Mouse (Mus musculus): ENCODE measurements around the gene Dbil5. TPM values are rescaled to one million over a fixed set of nuclear protein-coding genes. Genes with fewer than 3 reads are reported as not detected.
A peak's percentile ranks its signal among the peaks of the same experiment; 100 is the strongest.

Gene Dbil5
- polyA plus RNA-seq, 1 experiment from 2014 or later = 1.1 TPM

DNA sequence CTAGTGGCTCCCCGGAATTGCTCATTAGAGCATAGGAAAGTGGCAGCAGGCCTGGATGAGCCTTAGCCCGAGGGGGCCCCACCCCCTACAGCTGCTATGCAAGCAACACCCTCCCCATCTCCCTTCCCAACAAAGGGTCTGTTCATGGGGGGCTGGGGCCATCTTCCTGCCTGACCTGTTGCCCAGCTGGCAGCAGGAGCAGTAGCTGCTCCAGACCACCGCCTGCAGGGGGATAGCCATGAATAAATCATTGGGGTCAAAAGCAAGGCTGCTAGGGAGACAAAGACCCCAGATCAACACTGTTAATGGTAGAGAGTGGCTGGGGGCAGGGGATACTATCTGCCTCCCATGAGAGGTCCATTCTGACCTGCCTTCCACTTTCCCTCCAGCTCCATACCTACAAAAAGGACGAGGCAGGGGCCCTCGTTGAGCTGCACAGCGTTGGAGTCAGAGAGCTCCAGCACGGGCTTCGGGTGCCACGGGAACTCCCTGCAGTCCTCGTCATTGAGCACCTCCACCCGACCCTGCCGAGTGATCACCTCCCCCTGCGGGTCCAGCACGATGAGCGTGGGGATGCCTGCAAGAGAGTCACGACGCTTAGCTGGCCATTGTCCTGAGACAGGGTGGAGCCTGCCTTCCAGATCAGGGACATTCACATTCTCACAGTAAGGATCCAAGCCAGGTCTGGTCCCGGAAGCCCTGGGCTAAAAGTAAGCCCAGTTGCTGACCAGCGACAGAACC lies 45.4 kb downstream of the Dbil5 start:
- Histone ChIP-seq H3K4me3 (ENCODE audit: low read length) (no peak overlapping the region), H3K4me1 (ENCODE audit: control insufficient read depth, insufficient read depth, low read length) (no peaks in the 10 kb centered on the region), H3K9me3 (ENCODE audit: control insufficient read depth, low read length) (no peaks in the 10 kb centered on the region), H3K27me3 (replicated peaks; ENCODE audit: control insufficient read depth, insufficient read depth, low read length) (no peaks in the 10 kb centered on the region), H3K9ac (ENCODE audit: low read depth, low read length) (no peak overlapping the region), H3K4me2 (ENCODE audit: low read depth, low read length) (no peak overlapping the region), H3K36me3 (ENCODE audit: control insufficient read depth, insufficient read depth, low read length) (peaks cover 6% of the 10 kb centered on the region; the same call in 1 of the 2 replicates), H3K27ac (ENCODE audit: low read length) (no peak overlapping the region)
- no peak for ATAC-seq
- WGBS = 27% methylated on average over 19 of the region's 19 CpGs

DNA sequence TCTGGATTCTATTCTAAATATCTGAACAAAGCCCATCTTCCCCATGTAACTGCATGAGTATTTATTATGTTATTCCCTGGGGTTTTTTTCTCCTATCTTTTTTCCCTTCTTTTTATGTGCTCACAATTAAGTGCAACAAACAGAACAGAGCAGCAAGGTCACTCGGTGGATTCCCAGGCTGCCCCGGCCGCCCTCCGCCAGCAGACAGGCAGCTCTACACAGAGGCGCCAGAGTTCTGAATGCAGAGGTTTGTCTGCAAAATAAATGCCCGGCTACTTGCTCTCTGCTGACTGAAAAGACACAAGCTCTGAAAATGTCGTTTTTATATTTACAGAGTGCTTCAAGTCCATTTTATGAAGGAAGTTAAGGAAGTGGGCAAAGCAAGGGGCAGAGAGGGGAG lies 50.1 kb downstream of the Dbil5 start:
- H3K36me3 ChIP-seq (ENCODE audit: control insufficient read depth, insufficient read depth, low read length) = no peaks in the 10 kb centered on the region
- no peaks in the 10 kb centered on the region for H3K4me1 ChIP-seq (ENCODE audit: control insufficient read depth, insufficient read depth, low read length)
- H3K4me3 ChIP-seq (ENCODE audit: low read length) = no peak overlapping the region
- no peak overlapping the region for H3K27ac ChIP-seq (ENCODE audit: low read length)
- WGBS = 53% methylated on average over 7 of the region's 7 CpGs
- ATAC-seq = no peak
- H3K9me3 ChIP-seq (ENCODE audit: control insufficient read depth, low read length) = no peaks in the 10 kb centered on the region
- H3K27me3 ChIP-seq (replicated peaks; ENCODE audit: control insufficient read depth, insufficient read depth, low read length) = no peaks in the 10 kb centered on the region
- H3K9ac ChIP-seq (ENCODE audit: low read depth, low read length) = no peak overlapping the region
- H3K4me2 ChIP-seq (ENCODE audit: low read depth, low read length) = no peak overlapping the region

DNA sequence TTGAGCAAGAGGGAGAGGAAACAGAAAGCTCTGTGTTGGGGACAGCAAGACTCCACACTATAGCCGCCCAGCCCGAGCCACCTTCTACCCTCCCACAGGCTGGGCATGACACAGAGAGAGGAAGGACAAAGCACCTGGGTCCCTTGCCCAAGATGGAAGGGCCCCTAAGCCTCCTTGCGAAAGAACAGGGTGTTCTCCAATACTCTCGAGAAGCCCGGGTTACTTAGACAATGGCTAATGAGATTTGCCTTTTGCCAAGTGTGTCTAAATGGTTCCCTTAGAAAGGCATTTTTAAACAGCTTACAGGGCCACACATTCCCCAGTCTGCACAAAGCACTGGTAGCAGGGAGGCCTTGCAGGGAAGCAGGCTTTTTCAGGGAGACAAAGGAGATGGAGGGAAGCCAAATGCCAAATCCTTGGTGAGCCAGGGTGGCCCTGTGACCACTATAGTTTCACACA lies 50.6 kb downstream of the Dbil5 start:
- Histone ChIP-seq H3K9me3 (ENCODE audit: control insufficient read depth, low read length) (no peaks in the 10 kb centered on the region), H3K4me1 (ENCODE audit: control insufficient read depth, insufficient read depth, low read length) (no peaks in the 10 kb centered on the region), H3K27me3 (replicated peaks; ENCODE audit: control insufficient read depth, insufficient read depth, low read length) (no peaks in the 10 kb centered on the region), H3K36me3 (ENCODE audit: control insufficient read depth, insufficient read depth, low read length) (no peaks in the 10 kb centered on the region), H3K27ac (ENCODE audit: low read length) (peak overlapping the region; percentile 12; the same call in 1 of the 2 replicates), H3K4me3 (ENCODE audit: low read length) (no peak overlapping the region), H3K4me2 (ENCODE audit: low read depth, low read length) (no peak overlapping the region), H3K9ac (ENCODE audit: low read depth, low read length) (no peak overlapping the region)
- 65% methylated on average over 5 of the region's 5 CpGs for WGBS
- no peak for ATAC-seq

Other genes with a start within 250 kb of the Dbil5 start
- 2.1 and 2.6 TPM in 2 replicates for gene 1700016K19Rik, start 217.7 kb upstream of the Dbil5 start, polyA plus RNA-seq (2015; fragmentation: Nextera tagmentation; extraction: Ambion mirVana)
- gene Rflnb, start 189.8 kb upstream of the Dbil5 start, polyA plus RNA-seq (2015; fragmentation: Nextera tagmentation; extraction: Ambion mirVana) = 43.3 and 48.8 TPM in 2 replicates
- 55.9 and 61.9 TPM in 2 replicates for gene Vps53, start 38.0 kb upstream of the Dbil5 start, polyA plus RNA-seq (2015; fragmentation: Nextera tagmentation; extraction: Ambion mirVana)
- 104 TPM in 2 replicates for gene Fam57a, start 37.9 kb upstream of the Dbil5 start, polyA plus RNA-seq (2015; fragmentation: Nextera tagmentation; extraction: Ambion mirVana)
- 26.6 and 29.4 TPM in 2 replicates for gene Gemin4, start 56 bp downstream of the Dbil5 start, polyA plus RNA-seq (2015; fragmentation: Nextera tagmentation; extraction: Ambion mirVana)
- 22.9 and 29.2 TPM in 2 replicates for gene Mrm3, start 26.1 kb downstream of the Dbil5 start, polyA plus RNA-seq (2015; fragmentation: Nextera tagmentation; extraction: Ambion mirVana)
- 119 and 129 TPM in 2 replicates for gene Glod4, start 26.1 kb downstream of the Dbil5 start, polyA plus RNA-seq (2015; fragmentation: Nextera tagmentation; extraction: Ambion mirVana)
- gene Nxn, start 181.5 kb downstream of the Dbil5 start, polyA plus RNA-seq (2015; fragmentation: Nextera tagmentation; extraction: Ambion mirVana) = 20.1 and 25.7 TPM in 2 replicates
- gene Timm22, start 189.3 kb downstream of the Dbil5 start, polyA plus RNA-seq (2015; fragmentation: Nextera tagmentation; extraction: Ambion mirVana) = 92.8 and 96.6 TPM in 2 replicates